Mouse (Mus musculus) cerebellum, adult 11-12 months (tissue): Measurements from ENCODE around the gene Tmem260.
"Not testable (repeated sequence)": the region's sequence is repeated elsewhere in the genome, so short reads cannot be mapped to it uniquely, and the experiment has no call there.

ENCODE experiments used
- DNase-seq: peaks from one replicate; pipeline ENCODE4 v3.0.0; 2022

Tmem260 gene

GRCm38 (mm10) chr14:48445984-48446683 lies at the start of gene Tmem260:
Tmem260 (plus strand) TSS chr14:48446124.
- peak; percentile 90 for DNase-seq

- no peak for DNase-seq
These were observed 39.8 kb upstream of the Tmem260 start for GRCm38 (mm10) chr14:48406086-48406485.

- no peak for DNase-seq
These were observed 28.9 kb upstream of the Tmem260 start for GRCm38 (mm10) chr14:48417064-48417463.

- no peak for DNase-seq
These were observed 27.7 kb upstream of the Tmem260 start for GRCm38 (mm10) chr14:48418264-48418663.

- no peak for DNase-seq
These were observed 27.3 kb upstream of the Tmem260 start for GRCm38 (mm10) chr14:48418672-48419071.

GRCm38 (mm10) chr14:48421476-48421875 lies 24.4 kb upstream of the Tmem260 start:
- no peak for DNase-seq

- no peak for DNase-seq
These were observed 23.9 kb upstream of the Tmem260 start for GRCm38 (mm10) chr14:48421996-48422395.

- no peak for DNase-seq
These were observed 23.5 kb upstream of the Tmem260 start for GRCm38 (mm10) chr14:48422436-48422835.

- DNase-seq, result no peak
These were observed 23.0 kb upstream of the Tmem260 start for GRCm38 (mm10) chr14:48422901-48423300.

GRCm38 (mm10) chr14:48431978-48432377 lies 13.9 kb upstream of the Tmem260 start:
- no peak for DNase-seq

- no peak for DNase-seq
These were observed 2.1 kb upstream of the Tmem260 start for GRCm38 (mm10) chr14:48443796-48444195.

- DNase-seq, result no peak
These were observed 6.1 kb downstream of the Tmem260 start for GRCm38 (mm10) chr14:48451966-48452407.

GRCm38 (mm10) chr14:48453411-48453810 lies 7.5 kb downstream of the Tmem260 start:
- no peak for DNase-seq

- DNase-seq, result no peak
These were observed 10.6 kb downstream of the Tmem260 start for GRCm38 (mm10) chr14:48456305-48457092.

- DNase-seq, result no peak
These were observed 11.5 kb downstream of the Tmem260 start for GRCm38 (mm10) chr14:48457288-48457938.

- no peak for DNase-seq
These were observed 13.0 kb downstream of the Tmem260 start for GRCm38 (mm10) chr14:48458901-48459300.

GRCm38 (mm10) chr14:48468339-48468738 lies 22.4 kb downstream of the Tmem260 start:
- DNase-seq, result no peak

- DNase-seq, result no peak
These were observed 25.0 kb downstream of the Tmem260 start for GRCm38 (mm10) chr14:48470742-48471487.

GRCm38 (mm10) chr14:48472179-48472578 lies 26.3 kb downstream of the Tmem260 start:
- no peak for DNase-seq

- no peak for DNase-seq
These were observed 29.4 kb downstream of the Tmem260 start for GRCm38 (mm10) chr14:48475370-48475769.

GRCm38 (mm10) chr14:48475834-48476233 lies 29.9 kb downstream of the Tmem260 start:
- not testable (repeated sequence) for DNase-seq

- DNase-seq, result no peak
These were observed 30.4 kb downstream of the Tmem260 start for GRCm38 (mm10) chr14:48476278-48476677.

GRCm38 (mm10) chr14:48481591-48481990 lies 35.7 kb downstream of the Tmem260 start:
- DNase-seq, result no peak
